8 mouse cellular contexts compared by ENCODE assay signal in the genomic region with DNA sequence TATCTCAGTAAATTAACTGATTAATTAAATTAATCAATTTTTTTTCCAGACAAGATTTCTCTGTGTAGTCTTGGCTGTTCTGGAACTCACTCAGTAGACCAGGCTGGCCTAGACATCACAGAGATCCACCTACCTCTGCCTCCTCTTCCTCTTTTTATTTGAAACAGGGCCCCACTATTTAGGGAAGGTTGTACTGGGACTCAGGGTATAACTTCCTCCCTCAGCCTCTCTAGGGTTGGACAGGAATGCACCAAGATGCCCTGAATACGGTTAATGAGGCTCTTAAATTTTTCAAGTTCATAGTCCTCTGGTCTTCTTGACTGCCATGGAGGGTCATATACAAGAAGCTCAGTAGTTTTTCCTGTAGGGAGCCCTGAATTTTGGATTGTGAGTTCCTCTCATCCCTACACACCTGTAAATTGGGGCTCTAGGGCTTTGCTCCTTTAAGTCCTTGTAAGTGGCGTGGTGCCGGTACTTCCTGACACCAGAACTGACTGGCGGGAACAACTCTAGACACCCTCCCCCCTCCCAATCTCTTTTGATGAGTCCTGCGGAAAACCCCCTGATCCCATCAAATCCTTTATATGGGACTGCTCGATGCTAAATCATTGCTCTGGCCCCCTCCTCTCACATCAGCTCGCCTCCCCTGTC. TPM values are rescaled to one million over a fixed set of nuclear protein-coding genes. Genes with fewer than 3 reads are reported as not detected.
DNase-seq lines count a peak whose midpoint lies in the region; ATAC-seq lines count a peak whose summit lies in the region.

No protein-coding gene starts in this region.

- intact Hi-C loops in heart, postnatal 36 days (cut with DNase I): no loop called here
- intact Hi-C loops in left cerebral cortex, postnatal 10 days (cut with DNase I): no loop called here

- peak overlapping the region; percentile 80 for H3K4me2 ChIP-seq in heart, embryonic 13.5 days

- H3K36me3 ChIP-seq in heart, embryonic 13.5 days: peaks cover 12% of the 10 kb centered on the region
- H3K36me3 ChIP-seq in hindbrain, embryonic 10.5 days: peaks cover 23% of the 10 kb centered on the region
- H3K36me3 ChIP-seq in megakaryocyte, embryonic 14.5 days (replicated peaks; ENCODE audit: low read length): peaks cover 10% of the 10 kb centered on the region

- peaks cover 16% of the 10 kb centered on the region for H3K4me1 ChIP-seq in heart, embryonic 13.5 days
- H3K4me1 ChIP-seq in hindbrain, embryonic 10.5 days (replicated peaks): peaks cover 19% of the 10 kb centered on the region
- H3K4me1 ChIP-seq in megakaryocyte, embryonic 14.5 days: peaks cover 49% of the 10 kb centered on the region

- ATAC-seq in heart, embryonic 13.5 days (ENCODE audit: extremely low read depth, insufficient number of reproducible peaks, low FRiP score, low TSS enrichment): no peak

- H3K27me3 ChIP-seq in heart, embryonic 13.5 days (replicated peaks): no peaks in the 10 kb centered on the region
- H3K27me3 ChIP-seq in hindbrain, embryonic 10.5 days (ENCODE audit: insufficient read depth, poor library complexity, severe bottlenecking): no peaks in the 10 kb centered on the region
- no peaks in the 10 kb centered on the region for H3K27me3 ChIP-seq in megakaryocyte, embryonic 14.5 days (replicated peaks)

- H3K27ac ChIP-seq in heart, embryonic 13.5 days (replicated peaks): peak overlapping the region; percentile 88
- H3K27ac ChIP-seq in hindbrain, embryonic 10.5 days: peak overlapping the region; percentile 96

- H3K4me3 ChIP-seq in heart, embryonic 13.5 days: peak overlapping the region; percentile 93
- H3K4me3 ChIP-seq in hindbrain, embryonic 10.5 days: peak overlapping the region; percentile 93
- peak overlapping the region; percentile 95 for H3K4me3 ChIP-seq in megakaryocyte, embryonic 14.5 days (replicated peaks)

- peak overlapping the region; percentile 96 for H3K9ac ChIP-seq in heart, embryonic 13.5 days

- no peaks in the 10 kb centered on the region for H3K9me3 ChIP-seq in heart, embryonic 13.5 days
- no peaks in the 10 kb centered on the region for H3K9me3 ChIP-seq in hindbrain, embryonic 10.5 days
- H3K9me3 ChIP-seq in megakaryocyte, embryonic 14.5 days: no peaks in the 10 kb centered on the region

- DNase-seq in heart, postnatal 36 days: no peak
- peak; percentile 82 for DNase-seq in R1 (ENCODE audit: low read depth, low spot score)
- DNase-seq in hindbrain, embryonic 10.5 days (ENCODE audit: low spot score): no peak
- DNase-seq in left cerebral cortex, postnatal 10 days (ENCODE audit: extremely low spot score in 1 of 2, low spot score in 2 of 2): no peak
- DNase-seq in thymus, adult 18-20 months: no peak
- no peak for DNase-seq in cerebellum, adult 9-11 months

- WGBS in heart, embryonic 13.5 days: 7% methylated on average over 7 of the region's 7 CpGs
- 5% methylated on average over 7 of the region's 7 CpGs for WGBS in hindbrain, embryonic 10.5 days

RNA-seq across cellular contexts. Expression of a gene that starts 0.7 kb away (rescaled TPM):
- 35.8 and 42.0 TPM in 2 replicates for polyA plus RNA-seq in heart, embryonic 13.5 days (2015; fragmentation: Nextera tagmentation; extraction: Ambion mirVana)
- 10 to 100 TPM; 45.4 to 54.6 TPM for total RNA-seq in heart, postnatal 36 days (2021)
- polyA plus RNA-seq in hindbrain, embryonic 10.5 days (2016; fragmentation: Nextera tagmentation; extraction: Ambion mirVana): 46.9 and 53.8 TPM in 2 replicates
- 36.3 and 36.5 TPM in 2 replicates for polyA plus RNA-seq in megakaryocyte, embryonic 14.5 days (2012; ENCODE audit: insufficient read depth, low replicate concordance)
- total RNA-seq in left cerebral cortex, postnatal 10 days (2021): 10 to 100 TPM; 81.3 to 83.6 TPM

RNA-seq across cellular contexts. Expression of a gene that starts 6.8 kb away (rescaled TPM):
- 8.5 and 9.8 TPM in 2 replicates for polyA plus RNA-seq in heart, embryonic 13.5 days (2015; fragmentation: Nextera tagmentation; extraction: Ambion mirVana)
- total RNA-seq in heart, postnatal 36 days (2021): 10 to 100 TPM; 11.4 to 11.7 TPM
- 19.2 and 21.0 TPM in 2 replicates for polyA plus RNA-seq in hindbrain, embryonic 10.5 days (2016; fragmentation: Nextera tagmentation; extraction: Ambion mirVana)
- polyA plus RNA-seq in megakaryocyte, embryonic 14.5 days (2012; ENCODE audit: insufficient read depth, low replicate concordance): 14.4 and 23.5 TPM in 2 replicates
- total RNA-seq in left cerebral cortex, postnatal 10 days (2021): 10 to 100 TPM; 12.2 to 14.5 TPM

RNA-seq across cellular contexts. Expression of a gene that starts 34.9 kb away (rescaled TPM):
- 13.0 and 15.3 TPM in 2 replicates for polyA plus RNA-seq in heart, embryonic 13.5 days (2015; fragmentation: Nextera tagmentation; extraction: Ambion mirVana)
- total RNA-seq in heart, postnatal 36 days (2021): 1 to 10 TPM; 3.6 to 4.1 TPM
- 63.4 and 73.4 TPM in 2 replicates for polyA plus RNA-seq in hindbrain, embryonic 10.5 days (2016; fragmentation: Nextera tagmentation; extraction: Ambion mirVana)
- 55.1 and 59.7 TPM in 2 replicates for polyA plus RNA-seq in megakaryocyte, embryonic 14.5 days (2012; ENCODE audit: insufficient read depth, low replicate concordance)
- total RNA-seq in left cerebral cortex, postnatal 10 days (2021): 10 to 100 TPM; 84.1 to 96.1 TPM

RNA-seq across cellular contexts. Expression of a gene that starts 50.7 kb away (rescaled TPM):
- 819 and 833 TPM in 2 replicates for polyA plus RNA-seq in heart, embryonic 13.5 days (2015; fragmentation: Nextera tagmentation; extraction: Ambion mirVana)
- total RNA-seq in heart, postnatal 36 days (2021): 1,000 to 10,000 TPM in 1 of 2 experiments, 100 to 1,000 TPM in 1; 856 to 1,567 TPM
- polyA plus RNA-seq in hindbrain, embryonic 10.5 days (2016; fragmentation: Nextera tagmentation; extraction: Ambion mirVana): 928 and 1,134 TPM in 2 replicates
- 71.3 and 127 TPM in 2 replicates for polyA plus RNA-seq in megakaryocyte, embryonic 14.5 days (2012; ENCODE audit: insufficient read depth, low replicate concordance)
- total RNA-seq in left cerebral cortex, postnatal 10 days (2021): 100 to 1,000 TPM; 831 to 842 TPM

RNA-seq across cellular contexts. Expression of a gene that starts 51.6 kb away (rescaled TPM):
- polyA plus RNA-seq in heart, embryonic 13.5 days (2015; fragmentation: Nextera tagmentation; extraction: Ambion mirVana): 0.68 and 0.70 TPM in 2 replicates
- total RNA-seq in heart, postnatal 36 days (2021): not detected
- polyA plus RNA-seq in hindbrain, embryonic 10.5 days (2016; fragmentation: Nextera tagmentation; extraction: Ambion mirVana): 0.52 and 0.86 TPM in 2 replicates
- polyA plus RNA-seq in megakaryocyte, embryonic 14.5 days (2012; ENCODE audit: insufficient read depth, low replicate concordance): 0.53 and 1.9 TPM in 2 replicates
- under 1 TPM; 0.39 to 0.56 TPM for total RNA-seq in left cerebral cortex, postnatal 10 days (2021)
